Mouse (Mus musculus): ENCODE data around the gene Slc15a1. TPM values are rescaled to one million over a fixed set of nuclear protein-coding genes. Genes with fewer than 3 reads are reported as not detected.

Slc15a1 gene
- polyA plus RNA-seq, 1 experiment: 2.4 TPM

DNA sequence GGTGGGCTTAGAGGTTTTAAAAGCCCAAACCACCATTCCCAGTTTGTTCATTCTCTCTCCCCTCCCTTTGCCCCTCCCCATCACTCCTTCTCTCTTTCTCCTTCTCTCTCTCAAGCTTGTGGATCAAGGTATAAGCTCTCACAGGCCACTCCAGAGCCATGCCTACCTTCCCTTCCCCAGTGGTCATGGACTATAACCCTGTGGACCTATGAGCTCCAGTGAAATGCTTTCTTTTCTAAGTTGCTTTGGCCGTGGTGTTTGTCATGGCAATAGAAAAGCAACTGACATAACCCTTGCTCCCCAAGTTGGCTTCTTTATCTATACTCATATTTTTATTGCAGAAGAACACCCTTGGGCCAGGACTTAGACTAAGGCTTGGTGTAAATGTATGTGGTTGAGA is 7.3 kb downstream of the Slc15a1 start:
- TF ChIP-seq CTCF (IDR thresholded peaks at IDR 0.05; ENCODE audit: insufficient read depth, low read length) (no peak), POLR2A (IDR thresholded peaks at IDR 0.05; ENCODE audit: borderline replicate concordance, extremely low read depth, low read depth, low read length) (no peak)
- Histone ChIP-seq H3K4me3 (replicated peaks; ENCODE audit: extremely low read depth, low read depth, low read length) (no peak overlapping the region), H3K4me1 (ENCODE audit: control insufficient read depth, insufficient read depth, low read length) (peaks cover 3% of the 10 kb centered on the region)
- WGBS: 87% methylated on average over 1 of the region's 1 CpGs
- DNase-seq: no peak

DNA sequence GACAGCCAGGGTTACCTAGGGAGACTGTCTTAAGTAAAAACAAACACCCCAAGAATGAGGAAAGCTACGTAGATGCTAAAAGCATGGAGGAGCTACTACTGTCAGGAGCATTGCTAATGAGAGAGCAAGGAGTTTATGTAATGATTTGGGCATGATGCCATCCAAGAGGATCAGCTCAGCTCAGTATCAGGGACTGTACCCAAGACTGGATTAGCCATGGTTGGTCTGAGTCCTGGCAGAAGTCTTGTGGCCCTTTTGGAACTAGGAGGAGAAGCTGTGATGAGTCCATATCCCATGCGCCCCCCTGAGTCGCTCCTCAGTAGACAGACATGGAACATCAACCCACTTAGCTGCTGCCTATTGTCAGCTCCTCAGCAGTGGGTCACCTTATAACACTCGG is 9.3 kb downstream of the Slc15a1 start:
- WGBS: 75% methylated on average over 4 of the region's 4 CpGs
- Histone ChIP-seq H3K4me1 (ENCODE audit: control insufficient read depth, insufficient read depth, low read length) (peaks cover 3% of the 10 kb centered on the region), H3K4me3 (replicated peaks; ENCODE audit: extremely low read depth, low read depth, low read length) (no peak overlapping the region)
- TF ChIP-seq CTCF (IDR thresholded peaks at IDR 0.05; ENCODE audit: insufficient read depth, low read length) (no peak), POLR2A (IDR thresholded peaks at IDR 0.05; ENCODE audit: borderline replicate concordance, extremely low read depth, low read depth, low read length) (no peak)
- no peak for DNase-seq

DNA sequence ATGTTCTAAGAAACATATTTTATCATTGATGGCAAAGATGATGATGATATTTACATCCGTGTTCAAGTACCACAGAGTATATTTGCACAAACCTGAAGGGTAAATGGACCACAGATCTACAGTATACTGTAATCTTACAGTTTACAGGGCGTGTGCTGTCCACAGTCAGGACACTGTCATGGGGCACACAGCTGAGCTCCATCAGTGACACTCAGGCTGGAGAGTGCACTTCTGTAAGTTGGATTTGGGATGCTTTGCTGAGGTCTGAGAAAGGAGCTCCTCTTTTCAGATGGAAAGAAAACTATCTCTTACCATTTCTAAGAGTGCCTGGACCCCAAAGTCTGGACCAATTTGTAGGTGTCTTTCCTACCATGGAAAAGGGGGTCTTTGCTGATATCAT is 9.9 kb downstream of the Slc15a1 start:
- peaks cover 3% of the 10 kb centered on the region for H3K4me1 ChIP-seq (ENCODE audit: control insufficient read depth, insufficient read depth, low read length)
- no peak overlapping the region for H3K4me3 ChIP-seq (replicated peaks; ENCODE audit: extremely low read depth, low read depth, low read length)
- no peak for DNase-seq
- TF ChIP-seq CTCF (IDR thresholded peaks at IDR 0.05; ENCODE audit: insufficient read depth, low read length): no peak
- TF ChIP-seq POLR2A (IDR thresholded peaks at IDR 0.05; ENCODE audit: borderline replicate concordance, extremely low read depth, low read depth, low read length): no peak
- 52% methylated on average over 2 of the region's 2 CpGs for WGBS

DNA sequence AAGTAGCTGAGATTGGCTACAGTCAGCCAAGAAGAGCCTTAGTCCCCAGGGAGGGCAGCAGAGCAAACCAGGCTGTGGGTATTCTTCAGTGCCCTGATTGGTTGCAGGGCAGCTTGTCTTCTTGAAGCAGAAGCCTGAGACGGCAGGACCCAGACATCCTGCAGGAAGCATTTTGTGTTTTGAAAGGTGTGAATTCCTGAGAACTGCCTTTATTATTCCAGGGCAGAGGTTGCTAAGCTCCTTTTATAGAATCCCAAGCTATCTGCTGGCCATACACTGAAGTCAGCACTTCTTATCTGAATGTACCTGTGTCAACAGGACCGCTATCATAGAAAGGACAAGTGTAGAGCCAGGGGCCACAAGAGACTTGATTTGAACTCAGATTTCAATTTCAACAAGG is 10.8 kb downstream of the Slc15a1 start:
- no peak for TF ChIP-seq CTCF (IDR thresholded peaks at IDR 0.05; ENCODE audit: insufficient read depth, low read length)
- TF ChIP-seq POLR2A (IDR thresholded peaks at IDR 0.05; ENCODE audit: borderline replicate concordance, extremely low read depth, low read depth, low read length): no peak
- Histone ChIP-seq H3K4me1 (ENCODE audit: control insufficient read depth, insufficient read depth, low read length) (no peaks in the 10 kb centered on the region; the same call in 1 of the 2 replicates), H3K4me3 (replicated peaks; ENCODE audit: extremely low read depth, low read depth, low read length) (no peak overlapping the region)
- DNase-seq: no peak
- 59% methylated on average over 2 of the region's 2 CpGs for WGBS

DNA sequence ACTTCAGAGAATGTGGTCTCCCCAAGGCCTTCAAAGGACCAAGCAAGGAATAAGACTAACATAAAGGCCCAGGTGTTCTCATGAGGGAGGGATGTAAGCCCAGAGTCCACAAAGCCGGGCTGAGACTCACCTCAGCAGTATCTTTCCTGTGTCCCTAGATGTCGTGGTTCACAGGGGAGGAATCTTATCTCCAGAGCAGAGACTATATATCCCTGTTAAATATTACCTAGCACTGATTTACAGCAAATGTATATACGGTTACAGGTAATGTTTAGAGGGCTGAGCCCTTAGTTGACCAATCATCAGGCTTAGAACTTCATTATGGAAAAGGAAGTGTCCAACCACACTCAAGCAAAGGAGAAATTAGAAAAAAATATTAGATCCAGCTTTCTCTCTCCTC is 11.3 kb downstream of the Slc15a1 start:
- no peak for DNase-seq
- Histone ChIP-seq H3K4me3 (replicated peaks; ENCODE audit: extremely low read depth, low read depth, low read length) (no peak overlapping the region), H3K4me1 (ENCODE audit: control insufficient read depth, insufficient read depth, low read length) (no peaks in the 10 kb centered on the region; the same call in 1 of the 2 replicates)
- TF ChIP-seq CTCF (IDR thresholded peaks at IDR 0.05; ENCODE audit: insufficient read depth, low read length) (no peak), POLR2A (IDR thresholded peaks at IDR 0.05; ENCODE audit: borderline replicate concordance, extremely low read depth, low read depth, low read length) (no peak)
- WGBS: 64% methylated on average over 3 of the region's 3 CpGs

DNA sequence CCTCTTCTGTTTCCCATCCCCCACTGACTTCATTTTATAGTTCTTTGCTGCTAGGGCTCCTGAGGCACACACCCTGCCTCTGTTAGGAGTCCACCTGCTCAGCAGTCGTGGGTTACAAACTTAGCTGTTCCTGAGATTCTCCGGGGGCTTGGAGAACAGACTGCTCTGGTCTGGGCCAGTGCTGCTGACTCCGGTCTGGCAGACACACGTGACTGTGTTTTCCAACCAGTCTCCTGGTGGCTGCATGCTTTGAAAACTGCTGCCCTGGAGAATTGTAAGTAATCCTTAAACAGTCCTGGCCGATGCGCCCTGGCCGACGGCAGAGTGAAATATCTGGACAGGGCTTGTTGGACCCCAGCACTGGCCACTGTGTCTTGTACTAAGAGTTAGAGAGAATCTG is 12.7 kb downstream of the Slc15a1 start:
- no peak for TF ChIP-seq POLR2A (IDR thresholded peaks at IDR 0.05; ENCODE audit: borderline replicate concordance, extremely low read depth, low read depth, low read length)
- no peak for TF ChIP-seq CTCF (IDR thresholded peaks at IDR 0.05; ENCODE audit: insufficient read depth, low read length)
- no peak overlapping the region for H3K4me3 ChIP-seq (replicated peaks; ENCODE audit: extremely low read depth, low read depth, low read length)
- no peak for DNase-seq
- no peaks in the 10 kb centered on the region; the same call in 1 of the 2 replicates for H3K4me1 ChIP-seq (ENCODE audit: control insufficient read depth, insufficient read depth, low read length)
- 55% methylated on average over 8 of the region's 8 CpGs for WGBS

DNA sequence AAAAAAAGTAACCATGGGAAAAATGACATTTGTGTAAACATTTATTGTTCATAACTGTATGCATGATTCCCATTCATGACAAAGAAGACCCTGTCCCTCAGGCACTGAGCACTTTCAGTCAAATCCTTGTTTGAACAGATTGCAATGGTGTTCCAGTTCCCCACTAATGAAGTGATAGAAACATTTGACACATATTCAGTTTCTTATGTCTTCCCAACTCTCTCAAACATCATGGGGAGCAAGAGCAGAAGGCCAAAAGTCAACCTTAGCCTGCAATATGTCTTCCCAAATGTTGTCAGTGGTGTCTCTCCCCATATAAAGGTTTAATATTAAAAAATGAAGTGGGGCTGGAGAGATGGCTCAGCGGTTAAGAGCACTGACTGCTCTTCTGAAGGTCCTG is 19.3 kb downstream of the Slc15a1 start:
- no peak for DNase-seq
- no peaks in the 10 kb centered on the region for H3K4me1 ChIP-seq (ENCODE audit: control insufficient read depth, insufficient read depth, low read length)
- WGBS: 70% methylated on average over 1 of the region's 1 CpGs
- no peak overlapping the region for H3K4me3 ChIP-seq (replicated peaks; ENCODE audit: extremely low read depth, low read depth, low read length)
- TF ChIP-seq CTCF (IDR thresholded peaks at IDR 0.05; ENCODE audit: insufficient read depth, low read length) (no peak), POLR2A (IDR thresholded peaks at IDR 0.05; ENCODE audit: borderline replicate concordance, extremely low read depth, low read depth, low read length) (no peak)

DNA sequence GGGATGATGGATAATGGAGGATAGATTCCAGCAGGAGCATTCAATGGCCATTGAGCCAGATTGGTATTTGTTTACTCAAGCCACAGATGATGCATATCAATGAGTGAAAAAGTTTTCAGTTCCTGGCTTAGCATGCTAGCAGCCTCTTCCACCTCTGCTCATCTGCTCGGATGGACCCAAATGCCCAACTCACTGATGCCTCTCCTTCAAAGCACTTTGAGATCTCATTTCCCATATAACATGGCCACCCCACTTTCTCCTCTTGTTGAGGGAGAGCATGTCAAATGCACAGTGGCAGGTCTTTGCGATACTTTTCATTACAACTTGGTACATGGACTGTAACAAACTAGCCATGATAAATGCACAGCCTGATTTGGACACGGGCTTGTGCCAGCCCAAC is 20.6 kb downstream of the Slc15a1 start:
- no peak for DNase-seq
- Histone ChIP-seq H3K4me1 (ENCODE audit: control insufficient read depth, insufficient read depth, low read length) (no peaks in the 10 kb centered on the region), H3K4me3 (replicated peaks; ENCODE audit: extremely low read depth, low read depth, low read length) (no peak overlapping the region)
- WGBS: 82% methylated on average over 3 of the region's 3 CpGs
- TF ChIP-seq CTCF (IDR thresholded peaks at IDR 0.05; ENCODE audit: insufficient read depth, low read length): no peak
- no peak for TF ChIP-seq POLR2A (IDR thresholded peaks at IDR 0.05; ENCODE audit: borderline replicate concordance, extremely low read depth, low read depth, low read length)

DNA sequence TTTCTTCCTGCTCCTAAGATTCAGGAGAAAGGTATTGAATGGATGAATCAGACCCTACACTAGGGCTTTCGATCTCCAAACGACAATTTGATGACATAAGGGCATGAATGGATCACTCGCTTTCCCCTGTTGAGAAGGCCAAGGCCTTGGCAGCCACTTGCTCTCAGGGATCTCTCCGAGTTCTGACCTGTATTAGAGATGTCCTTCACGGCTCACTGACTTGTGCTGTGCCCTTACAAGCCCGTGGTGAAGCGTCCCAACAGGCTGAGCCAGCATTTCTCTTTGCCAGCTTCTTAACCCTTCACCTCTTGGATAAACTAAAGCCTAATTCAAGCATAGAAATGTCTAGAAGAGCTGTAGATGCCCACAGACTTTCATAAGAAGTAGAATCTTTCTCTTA is 22.9 kb downstream of the Slc15a1 start:
- 69% methylated on average over 7 of the region's 7 CpGs for whole genome bisulfite sequencing
- no peak for TF ChIP-seq POLR2A (IDR thresholded peaks at IDR 0.05; ENCODE audit: borderline replicate concordance, extremely low read depth, low read depth, low read length)
- TF ChIP-seq CTCF (IDR thresholded peaks at IDR 0.05; ENCODE audit: insufficient read depth, low read length): no peak
- DNase-seq: no peak
- Histone ChIP-seq H3K4me3 (replicated peaks; ENCODE audit: extremely low read depth, low read depth, low read length) (no peak overlapping the region), H3K4me1 (ENCODE audit: control insufficient read depth, insufficient read depth, low read length) (no peaks in the 10 kb centered on the region; the same call in 1 of the 2 replicates)

DNA sequence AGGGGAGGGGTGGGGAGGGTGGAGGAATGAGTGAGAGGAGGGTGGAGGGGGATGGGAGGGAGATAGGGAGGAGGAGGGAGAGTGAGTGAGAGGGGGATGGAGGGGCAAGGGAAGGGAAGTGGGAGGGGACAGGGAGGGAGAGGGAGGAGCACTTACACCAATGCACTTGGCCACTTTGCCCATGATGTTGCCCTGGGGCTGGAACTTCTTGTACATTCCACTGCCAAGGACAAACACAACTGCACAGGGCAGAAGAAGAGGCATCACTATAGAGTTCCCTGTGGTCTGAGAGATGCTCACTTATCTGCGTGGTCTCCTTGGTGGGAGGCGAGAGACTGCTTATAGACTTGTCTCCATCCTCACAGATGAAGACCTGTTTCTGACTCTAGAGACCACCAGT is 23.5 kb downstream of the Slc15a1 start:
- H3K4me1 ChIP-seq (ENCODE audit: control insufficient read depth, insufficient read depth, low read length): no peaks in the 10 kb centered on the region; the same call in 1 of the 2 replicates
- TF ChIP-seq CTCF (IDR thresholded peaks at IDR 0.05; ENCODE audit: insufficient read depth, low read length): no peak
- no peak for TF ChIP-seq POLR2A (IDR thresholded peaks at IDR 0.05; ENCODE audit: borderline replicate concordance, extremely low read depth, low read depth, low read length)
- no peak overlapping the region for H3K4me3 ChIP-seq (replicated peaks; ENCODE audit: extremely low read depth, low read depth, low read length)
- 92% methylated on average over 2 of the region's 2 CpGs for WGBS
- no peak for DNase-seq
